Mouse (Mus musculus): Measurements from ENCODE around the gene Marveld2. TPM values are rescaled to one million over a fixed set of nuclear protein-coding genes. Genes with fewer than 3 reads are reported as not detected.

The Marveld2 gene
- total RNA-seq, 2 experiments from 2014 or later = 1.3 to 1.8 TPM

Other genes starting within 250 kb of the Marveld2 start
- gene Naip1, start 164.1 kb downstream of the Marveld2 start, total RNA-seq (2021) = under 1 TPM; 0.15 to 0.22 TPM
- gene Gtf2h2, start 124.4 kb downstream of the Marveld2 start, total RNA-seq (2021) = 10 to 100 TPM; 42.5 to 50.8 TPM
- gene Ocln, start 64.3 kb downstream of the Marveld2 start, total RNA-seq (2021) = 10 to 100 TPM; 11.2 to 12.3 TPM
- gene Ak6, start 34.0 kb upstream of the Marveld2 start, total RNA-seq (2021) = 10 to 100 TPM; 82.6 to 88.7 TPM
- 10 to 100 TPM; 13.0 to 14.8 TPM for gene Rad17, start 34.1 kb upstream of the Marveld2 start, total RNA-seq (2021)
- gene Taf9, start 34.6 kb upstream of the Marveld2 start, total RNA-seq (2021) = 10 to 100 TPM; 21.9 to 24.9 TPM
- under 1 TPM in 1 of 2 experiments, not detected in 1; 0.25 TPM for gene Ccdc125, start 52.7 kb upstream of the Marveld2 start, total RNA-seq (2021)
- gene Cdk7, start 114.0 kb upstream of the Marveld2 start, total RNA-seq (2021) = 10 to 100 TPM; 35.8 to 40.1 TPM
- 10 to 100 TPM; 51.6 to 52.8 TPM for gene Mrps36, start 127.7 kb upstream of the Marveld2 start, total RNA-seq (2021)
- not detected for gene Cenph, start 158.9 kb upstream of the Marveld2 start, total RNA-seq (2021)
- under 1 TPM; 0.37 to 0.58 TPM for gene Ccnb1, start 169.6 kb upstream of the Marveld2 start, total RNA-seq (2021)
- gene Slc30a5, start 216.5 kb upstream of the Marveld2 start, total RNA-seq (2021) = 10 to 100 TPM; 36.6 to 36.8 TPM